Mouse (Mus musculus) CD4-positive, CD25-positive, alpha-beta regulatory T cell, adult 2 months (primary cell): ENCODE data around the gene Tas2r119.

ENCODE experiments used
- DNase-seq: peaks from one replicate; pipeline ENCODE4 v3.0.0-alpha.2; 2012; ENCODE audit warnings: low read depth, low spot score

Gene Tas2r119

DNA sequence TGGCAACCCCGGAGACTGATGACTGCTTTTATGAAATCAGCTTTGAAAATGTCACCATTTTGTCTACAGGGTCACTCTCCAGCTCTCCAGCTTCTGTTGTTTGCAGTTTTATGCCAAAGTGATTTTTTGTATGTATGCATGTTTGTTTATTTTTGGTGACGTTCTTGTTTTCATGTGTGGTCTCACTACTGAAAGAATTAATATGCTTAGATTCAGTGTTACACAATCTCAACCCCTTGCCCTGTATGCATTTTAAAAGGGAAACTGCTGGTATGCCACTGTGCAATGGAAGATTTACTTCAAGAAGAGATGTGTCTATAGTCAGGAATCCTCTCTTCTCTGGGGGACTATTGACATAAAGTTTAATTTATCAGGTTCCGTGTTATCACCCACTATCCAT, 48.3 kb downstream of the Tas2r119 start:
- no peak for DNase-seq

DNA sequence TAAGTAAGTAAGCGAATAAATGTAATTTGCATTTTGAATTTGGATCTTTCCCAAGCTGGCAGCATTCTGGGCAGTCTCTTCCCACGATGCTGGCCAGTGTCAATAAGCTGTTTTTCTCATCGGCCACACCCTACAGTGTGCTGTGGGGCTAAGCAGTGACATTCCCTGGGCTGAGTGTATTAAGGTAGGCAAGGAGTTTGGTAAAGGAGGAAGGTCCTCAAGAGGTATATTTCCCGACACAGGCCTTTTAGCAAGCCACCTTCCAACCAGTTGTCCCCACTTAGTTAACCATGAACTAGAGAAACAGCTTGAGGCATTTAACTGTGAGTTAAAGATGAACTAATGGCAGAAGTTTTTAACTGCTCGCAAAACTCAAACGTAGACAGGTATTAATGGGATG, 49.3 kb downstream of the Tas2r119 start:
- no peak for DNase-seq

DNA sequence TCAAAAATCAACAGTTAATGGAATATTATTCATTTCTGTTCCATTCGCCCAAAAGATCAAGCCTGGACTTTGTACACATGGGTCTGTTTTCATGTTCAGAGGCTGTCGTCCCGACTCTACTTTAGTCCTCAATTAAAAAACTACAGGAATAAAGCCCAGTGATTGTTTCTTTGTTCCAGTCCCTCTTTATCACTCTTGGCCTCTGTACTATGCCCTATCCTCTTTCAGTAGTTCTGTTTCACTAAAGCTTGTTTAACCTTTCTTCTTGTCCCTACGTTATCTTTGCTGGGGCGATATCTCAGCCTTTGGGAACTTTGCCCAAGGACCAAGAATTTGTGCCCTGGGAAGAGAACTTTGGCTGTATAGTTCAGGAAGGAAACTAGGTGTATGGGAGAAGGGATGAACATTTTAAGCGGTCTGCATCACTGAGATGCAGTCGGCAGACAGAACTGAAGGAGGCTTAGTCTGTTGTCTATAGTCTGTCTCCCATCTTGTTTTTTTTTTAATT, 49.9 kb downstream of the Tas2r119 start:
- DNase-seq = no peak
